Mouse (Mus musculus) spleen, adult 18-20 months (tissue): ENCODE measurements around the gene Nudc.

Experiments used
- DNase-seq, 2 experiments: peaks; one replicate each; pipeline ENCODE4 v3.0.0; 2022; ENCODE audit warnings: mixed read lengths in 2 of 2

The Nudc gene

GRCm38 (mm10) chr4:133545272-133546231, at the start of gene Nudc:
Gene Nudc, minus strand, starts transcription at chr4:133545996.
- DNase-seq = peak; percentile 90 to 91

- DNase-seq = no peak
These were observed 49.7 kb upstream of the Nudc start for GRCm38 (mm10) chr4:133595538-133595937.

GRCm38 (mm10) chr4:133592570-133592969, 46.8 kb upstream of the Nudc start:
- peak; percentile 57 to 68 for DNase-seq

GRCm38 (mm10) chr4:133584059-133584951, 38.5 kb upstream of the Nudc start, which contains the start of gene Gpn2:
Gene Gpn2, plus strand, starts transcription at chr4:133584362.
- peak; percentile 71 to 75 for DNase-seq

- no peak for DNase-seq
These were observed 37.9 kb upstream of the Nudc start for GRCm38 (mm10) chr4:133583690-133584058.

GRCm38 (mm10) chr4:133577983-133578382, 32.2 kb upstream of the Nudc start:
- no peak for DNase-seq

- DNase-seq = no peak
These were observed 29.0 kb upstream of the Nudc start for GRCm38 (mm10) chr4:133574843-133575202.

- peak; percentile 79 to 84 for DNase-seq
These were observed 28.5 kb upstream of the Nudc start, which contains the start of gene Gpatch3 for GRCm38 (mm10) chr4:133574070-133574842. Gene Gpatch3, plus strand, starts transcription at chr4:133574745.

GRCm38 (mm10) chr4:133570066-133570466, 24.3 kb upstream of the Nudc start:
- DNase-seq = no peak

GRCm38 (mm10) chr4:133569291-133570065, 23.7 kb upstream of the Nudc start:
- DNase-seq = no peak

- no peak for DNase-seq
These were observed 21.5 kb upstream of the Nudc start for GRCm38 (mm10) chr4:133567251-133567650.

- no peak for DNase-seq
These were observed 17.4 kb upstream of the Nudc start for GRCm38 (mm10) chr4:133563123-133563571.

- no peak for DNase-seq
These were observed 15.8 kb upstream of the Nudc start for GRCm38 (mm10) chr4:133561622-133562021.

GRCm38 (mm10) chr4:133559846-133560245, 14.1 kb upstream of the Nudc start:
- DNase-seq = no peak

GRCm38 (mm10) chr4:133557041-133557717, 11.4 kb upstream of the Nudc start:
- no peak for DNase-seq

- DNase-seq = no peak
These were observed 7.9 kb upstream of the Nudc start for GRCm38 (mm10) chr4:133553448-133554330.

GRCm38 (mm10) chr4:133552768-133553447, 7.1 kb upstream of the Nudc start, which contains the start of gene Nr0b2:
Gene Nr0b2, plus strand, starts transcription at chr4:133553376.
- peak in 1 of 2 experiments; percentile 22 for DNase-seq

GRCm38 (mm10) chr4:133552029-133552428, 6.2 kb upstream of the Nudc start:
- DNase-seq = no peak

- no peak for DNase-seq
These were observed 9.1 kb downstream of the Nudc start for GRCm38 (mm10) chr4:133536652-133537051.
